Mouse (Mus musculus): ENCODE results near the gene Ddx19b. TPM values are rescaled to one million over a fixed set of nuclear protein-coding genes. Genes with fewer than 3 reads are reported as not detected.

Gene Ddx19b
- polyA plus RNA-seq, 1 experiment from 2014 or later, result 6.0 TPM

- Histone ChIP-seq H3K4me3 (ENCODE audit: low read depth, low read length) (peak overlapping the region; percentile 68), H3K4me2 (replicated peaks; ENCODE audit: low read depth, low read length) (peak overlapping the region; percentile 61), H3K9ac (ENCODE audit: low read depth, low read length) (peak overlapping the region; percentile 70), H3K4me1 (replicated peaks; ENCODE audit: control insufficient read depth, insufficient read depth, low read length) (peaks cover 8% of the 10 kb centered on the region), H3K36me3 (ENCODE audit: control insufficient read depth, insufficient read depth, low read length) (no peaks in the 10 kb centered on the region), H3K9me3 (ENCODE audit: control insufficient read depth, low read length) (no peaks in the 10 kb centered on the region), H3K27ac (ENCODE audit: low read depth, low read length) (peak overlapping the region; percentile 14; the same call in 1 of the 2 replicates), H3K27me3 (ENCODE audit: control insufficient read depth, insufficient read depth, low read length) (no peaks in the 10 kb centered on the region)
- no peak for DNase-seq (ENCODE audit: low spot score)
- under 1% methylated on average over 13 of the region's 14 CpGs for WGBS
- peak; percentile 19; the same call in 1 of the 2 replicates for ATAC-seq (ENCODE audit: low FRiP score)
These were observed 30.1 kb upstream of the Ddx19b start for GRCm38 (mm10) chr8:111061688-111062071.

- WGBS, result 73% methylated on average over 2 of the region's 2 CpGs
- peaks cover 11% of the 10 kb centered on the region for H3K36me3 ChIP-seq (ENCODE audit: control insufficient read depth, insufficient read depth, low read length)
- H3K27ac ChIP-seq (ENCODE audit: low read depth, low read length), result no peak overlapping the region
- no peak overlapping the region for H3K4me2 ChIP-seq (replicated peaks; ENCODE audit: low read depth, low read length)
- H3K9ac ChIP-seq (ENCODE audit: low read depth, low read length), result no peak overlapping the region
- H3K4me1 ChIP-seq (replicated peaks; ENCODE audit: control insufficient read depth, insufficient read depth, low read length), result peaks cover 8% of the 10 kb centered on the region
- DNase-seq (ENCODE audit: low spot score) (no peak), ATAC-seq (ENCODE audit: low FRiP score) (no peak)
- no peaks in the 10 kb centered on the region for H3K27me3 ChIP-seq (ENCODE audit: control insufficient read depth, insufficient read depth, low read length)
- H3K9me3 ChIP-seq (ENCODE audit: control insufficient read depth, low read length), result no peaks in the 10 kb centered on the region
- no peak overlapping the region for H3K4me3 ChIP-seq (ENCODE audit: low read depth, low read length)
These were observed 27.5 kb upstream of the Ddx19b start for GRCm38 (mm10) chr8:111058946-111059572.

GRCm38 (mm10) chr8:111056691-111057293, 25.2 kb upstream of the Ddx19b start:
- Histone ChIP-seq H3K36me3 (ENCODE audit: control insufficient read depth, insufficient read depth, low read length) (peaks cover 20% of the 10 kb centered on the region), H3K27ac (ENCODE audit: low read depth, low read length) (peak overlapping the region; percentile 38), H3K27me3 (ENCODE audit: control insufficient read depth, insufficient read depth, low read length) (no peaks in the 10 kb centered on the region), H3K9me3 (ENCODE audit: control insufficient read depth, low read length) (no peaks in the 10 kb centered on the region), H3K4me3 (ENCODE audit: low read depth, low read length) (peak overlapping the region; percentile 98), H3K4me1 (replicated peaks; ENCODE audit: control insufficient read depth, insufficient read depth, low read length) (peaks cover 8% of the 10 kb centered on the region), H3K9ac (ENCODE audit: low read depth, low read length) (peak overlapping the region; percentile 85), H3K4me2 (replicated peaks; ENCODE audit: low read depth, low read length) (peak overlapping the region; percentile 88)
- peak; percentile 57 for ATAC-seq (ENCODE audit: low FRiP score)
- peak; percentile 19 for DNase-seq (ENCODE audit: low spot score)
- 1% methylated on average over 53 of the region's 63 CpGs for WGBS

- H3K4me1 ChIP-seq (replicated peaks; ENCODE audit: control insufficient read depth, insufficient read depth, low read length), result peaks cover 8% of the 10 kb centered on the region
- under 1% methylated on average over 66 of the region's 68 CpGs for WGBS
- peak within 1 kb of the TSS; percentile 85 for H3K9ac ChIP-seq (ENCODE audit: low read depth, low read length)
- H3K36me3 ChIP-seq (ENCODE audit: control insufficient read depth, insufficient read depth, low read length), result peaks cover 21% of the 10 kb centered on the region
- peak within 1 kb of the TSS; percentile 88 for H3K4me2 ChIP-seq (replicated peaks; ENCODE audit: low read depth, low read length)
- peak within 1 kb of the TSS; percentile 38 for H3K27ac ChIP-seq (ENCODE audit: low read depth, low read length)
- ATAC-seq (ENCODE audit: low FRiP score), result peak; percentile 90
- H3K27me3 ChIP-seq (ENCODE audit: control insufficient read depth, insufficient read depth, low read length), result no peaks in the 10 kb centered on the region
- peak within 1 kb of the TSS; percentile 98 for H3K4me3 ChIP-seq (ENCODE audit: low read depth, low read length)
- DNase-seq (ENCODE audit: low spot score), result peak; percentile 96
- H3K9me3 ChIP-seq (ENCODE audit: control insufficient read depth, low read length), result no peaks in the 10 kb centered on the region
These were observed 24.7 kb upstream of the Ddx19b start, which contains the start of gene Exosc6 for GRCm38 (mm10) chr8:111056158-111056663. TSS of gene Exosc6 (plus strand) at chr8:111056339.

GRCm38 (mm10) chr8:111055661-111056060, 24.1 kb upstream of the Ddx19b start:
- Histone ChIP-seq H3K27me3 (ENCODE audit: control insufficient read depth, insufficient read depth, low read length) (no peaks in the 10 kb centered on the region), H3K4me2 (replicated peaks; ENCODE audit: low read depth, low read length) (no peak overlapping the region), H3K9ac (ENCODE audit: low read depth, low read length) (no peak overlapping the region), H3K9me3 (ENCODE audit: control insufficient read depth, low read length) (no peaks in the 10 kb centered on the region), H3K36me3 (ENCODE audit: control insufficient read depth, insufficient read depth, low read length) (peaks cover 21% of the 10 kb centered on the region), H3K4me1 (replicated peaks; ENCODE audit: control insufficient read depth, insufficient read depth, low read length) (peaks cover 8% of the 10 kb centered on the region), H3K27ac (ENCODE audit: low read depth, low read length) (no peak overlapping the region), H3K4me3 (ENCODE audit: low read depth, low read length) (no peak overlapping the region)
- 64% methylated on average over 2 of the region's 2 CpGs for WGBS
- DNase-seq (ENCODE audit: low spot score), result no peak
- ATAC-seq (ENCODE audit: low FRiP score), result peak; percentile 31

GRCm38 (mm10) chr8:111055031-111055634, 23.6 kb upstream of the Ddx19b start:
- Histone ChIP-seq H3K36me3 (ENCODE audit: control insufficient read depth, insufficient read depth, low read length) (peaks cover 26% of the 10 kb centered on the region), H3K4me2 (replicated peaks; ENCODE audit: low read depth, low read length) (no peak overlapping the region), H3K27ac (ENCODE audit: low read depth, low read length) (no peak overlapping the region), H3K9me3 (ENCODE audit: control insufficient read depth, low read length) (no peaks in the 10 kb centered on the region), H3K27me3 (ENCODE audit: control insufficient read depth, insufficient read depth, low read length) (no peaks in the 10 kb centered on the region), H3K4me1 (replicated peaks; ENCODE audit: control insufficient read depth, insufficient read depth, low read length) (peaks cover 8% of the 10 kb centered on the region), H3K4me3 (ENCODE audit: low read depth, low read length) (no peak overlapping the region), H3K9ac (ENCODE audit: low read depth, low read length) (no peak overlapping the region)
- DNase-seq (ENCODE audit: low spot score), result no peak
- WGBS, result 92% methylated on average over 17 of the region's 17 CpGs
- ATAC-seq (ENCODE audit: low FRiP score), result no peak

GRCm38 (mm10) chr8:111053827-111054518, 22.4 kb upstream of the Ddx19b start:
- DNase-seq (ENCODE audit: low spot score) (no peak), ATAC-seq (ENCODE audit: low FRiP score) (no peak)
- Histone ChIP-seq H3K4me3 (ENCODE audit: low read depth, low read length) (no peak overlapping the region), H3K9ac (ENCODE audit: low read depth, low read length) (no peak overlapping the region), H3K9me3 (ENCODE audit: control insufficient read depth, low read length) (no peaks in the 10 kb centered on the region), H3K4me1 (replicated peaks; ENCODE audit: control insufficient read depth, insufficient read depth, low read length) (peaks cover 8% of the 10 kb centered on the region), H3K27me3 (ENCODE audit: control insufficient read depth, insufficient read depth, low read length) (no peaks in the 10 kb centered on the region), H3K4me2 (replicated peaks; ENCODE audit: low read depth, low read length) (no peak overlapping the region), H3K36me3 (ENCODE audit: control insufficient read depth, insufficient read depth, low read length) (peaks cover 32% of the 10 kb centered on the region), H3K27ac (ENCODE audit: low read depth, low read length) (no peak overlapping the region)
- 94% methylated on average over 12 of the region's 12 CpGs for WGBS

- H3K4me2 ChIP-seq (replicated peaks; ENCODE audit: low read depth, low read length), result no peak overlapping the region
- H3K9ac ChIP-seq (ENCODE audit: low read depth, low read length), result no peak overlapping the region
- no peak overlapping the region for H3K4me3 ChIP-seq (ENCODE audit: low read depth, low read length)
- no peaks in the 10 kb centered on the region for H3K27me3 ChIP-seq (ENCODE audit: control insufficient read depth, insufficient read depth, low read length)
- no peak overlapping the region for H3K27ac ChIP-seq (ENCODE audit: low read depth, low read length)
- no peaks in the 10 kb centered on the region for H3K9me3 ChIP-seq (ENCODE audit: control insufficient read depth, low read length)
- over 99% methylated on average over 7 of the region's 7 CpGs for WGBS
- peaks cover 40% of the 10 kb centered on the region for H3K36me3 ChIP-seq (ENCODE audit: control insufficient read depth, insufficient read depth, low read length)
- no peaks in the 10 kb centered on the region for H3K4me1 ChIP-seq (replicated peaks; ENCODE audit: control insufficient read depth, insufficient read depth, low read length)
- ATAC-seq (ENCODE audit: low FRiP score) (no peak), DNase-seq (ENCODE audit: low spot score) (no peak)
These were observed 17.6 kb upstream of the Ddx19b start for GRCm38 (mm10) chr8:111049106-111049505.

Measured in hindbrain, embryonic 11.5 days (tissue).